Mouse (Mus musculus) intestine, postnatal 0 days (tissue): Measurements from ENCODE around the gene Lpcat1. TPM values are rescaled to one million over a fixed set of nuclear protein-coding genes. Genes with fewer than 3 reads are reported as not detected.

Source experiments
- ATAC-seq: fragments of 200-750 bp; cut with Nextera tagmentation; 2 replicates; pipeline ENCODE4 v1.8.0; 2017; ENCODE audit warnings: mild to moderate bottlenecking, moderate TSS enrichment, moderate library complexity
- H3K27ac ChIP-seq: fragments of 300-500 bp; sonication (generic); 2 replicates; pipeline ENCODE4 v1.5.1; 2014; ENCODE audit warnings: mild to moderate bottlenecking, low read depth, low read length, moderate library complexity
- H3K27me3 ChIP-seq: fragments of 300-500 bp; sonication (generic); replicated peaks from 2 replicates; pipeline ENCODE4 v1.6.1; 2014; ENCODE audit warnings: low read length, mixed read lengths; ENCODE audit not compliant: control insufficient read depth, insufficient read depth
- H3K36me3 ChIP-seq: fragments of 300-500 bp; sonication (generic); 2 replicates; pipeline ENCODE4 v1.6.1; 2014; ENCODE audit warnings: mild to moderate bottlenecking, moderate library complexity; ENCODE audit not compliant: control insufficient read depth, insufficient read depth
- H3K4me1 ChIP-seq: fragments of 300-500 bp; sonication (generic); replicated peaks from 2 replicates; pipeline ENCODE4 v1.6.1; 2014; ENCODE audit warnings: antibody characterized with exemption, low read length, mixed read lengths; ENCODE audit not compliant: control insufficient read depth, insufficient read depth
- H3K4me2 ChIP-seq: fragments of 300-500 bp; sonication (generic); replicated peaks from 2 replicates; pipeline ENCODE4 v1.6.1; 2014; ENCODE audit warnings: low read depth, mild to moderate bottlenecking, moderate library complexity
- H3K4me3 ChIP-seq: fragments of 300-500 bp; sonication (generic); 2 replicates; pipeline ENCODE4 v1.5.1; 2014; ENCODE audit warnings: low read depth, low read length
- H3K9ac ChIP-seq: fragments of 300-500 bp; sonication (generic); 2 replicates; pipeline ENCODE4 v1.6.1; 2014; ENCODE audit warnings: mild to moderate bottlenecking, low read depth, low read length
- H3K9me3 ChIP-seq: fragments of 300-500 bp; sonication (generic); 2 replicates; pipeline ENCODE4 v1.6.1; 2016; ENCODE audit warnings: mixed run types; ENCODE audit not compliant: control insufficient read depth
- CTCF ChIP-seq: sonication (generic); IDR thresholded peaks from 2 replicates; pipeline ENCODE4 v1.5.1; 2016; ENCODE audit warnings: low read depth, mild to moderate bottlenecking, control low read depth, antibody characterized with exemption, moderate library complexity
- WGBS: fragments of 180-500 bp; shearing (Covaris S2); extraction: QIAGEN DNeasy Blood & Tissue Kit; methylation state at CpG from one replicate; pipeline ENCODE4 v1.1.7; 2014; 5-methylcytosine and 5-hydroxymethylcytosine counted together
- polyA plus RNA-seq: library from polyadenylated mRNA; unstranded; fragments of >200 nt; fragmentation: Nextera tagmentation; extraction: Ambion mirVana; gene quantifications from 2 replicates; pipeline ENCODE4 v1.2.1, GENCODE M21; 2015

Gene Lpcat1
- polyA plus RNA-seq, 1 experiment from 2014 or later, result 8.2 TPM

DNA sequence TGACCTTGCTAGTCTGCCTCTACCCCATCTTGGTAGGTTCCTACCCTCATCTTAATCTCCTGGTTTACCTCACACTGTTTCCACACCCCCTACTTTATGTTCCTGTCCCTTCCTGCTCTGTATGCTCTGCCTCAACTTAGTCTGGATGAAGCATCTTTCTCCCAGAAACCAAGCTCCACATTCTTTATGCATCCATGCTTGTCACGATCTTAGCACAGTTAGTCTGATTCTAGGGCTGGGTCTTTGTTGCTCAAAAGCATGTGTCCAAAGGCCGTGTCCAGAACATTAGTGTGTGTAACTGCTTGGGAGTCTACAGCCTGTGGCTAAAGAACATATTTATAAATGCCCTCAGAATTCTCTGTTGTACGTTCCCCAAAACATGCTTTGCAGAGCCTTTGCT lies 1.8 kb downstream of the Lpcat1 start:
- Histone ChIP-seq H3K27me3 (no peaks in the 10 kb centered on the region), H3K9ac (no peak overlapping the region), H3K9me3 (no peaks in the 10 kb centered on the region), H3K4me3 (no peak overlapping the region), H3K36me3 (no peaks in the 10 kb centered on the region), H3K4me1 (no peaks in the 10 kb centered on the region; the same call in 1 of the 2 replicates), H3K4me2 (no peak overlapping the region), H3K27ac (no peak overlapping the region)
- ATAC-seq, result no peak
- no peak for TF ChIP-seq CTCF
- 71% methylated on average over 3 of the region's 3 CpGs for WGBS

DNA sequence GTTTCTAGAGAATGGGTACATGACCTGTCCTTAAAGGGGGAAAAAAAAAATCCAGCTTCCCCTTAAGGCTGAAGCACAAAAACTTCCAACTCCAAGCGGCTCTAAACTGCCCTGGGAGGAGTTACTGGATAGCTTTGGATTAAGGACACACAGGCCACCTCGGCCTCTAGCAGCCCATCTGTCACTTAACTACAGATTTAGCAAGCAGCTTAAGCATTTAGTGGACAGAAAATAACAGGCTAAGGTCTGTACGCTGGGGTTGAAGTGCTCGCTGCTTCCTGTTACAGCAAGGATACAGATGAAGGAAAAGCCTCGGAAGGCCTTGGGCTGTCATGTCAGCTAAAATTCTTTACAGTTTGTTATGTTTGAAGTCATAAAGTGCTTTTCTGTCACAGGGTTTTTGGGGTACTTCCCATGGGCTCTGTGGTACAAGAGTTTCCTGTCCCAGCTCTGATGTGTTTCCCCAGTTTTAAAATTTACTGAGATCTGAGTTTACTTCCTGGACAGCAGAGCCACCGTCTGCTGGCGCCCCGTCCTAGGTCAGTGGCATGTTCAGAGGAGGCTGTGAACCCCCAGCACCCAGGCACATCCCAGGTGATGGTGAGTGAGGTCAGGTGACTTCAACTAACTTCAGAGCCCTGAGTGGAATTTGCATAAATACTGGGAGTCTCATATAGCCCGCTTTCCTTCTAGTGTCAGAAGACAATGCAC lies 2.4 kb downstream of the Lpcat1 start:
- H3K27me3 ChIP-seq, result no peaks in the 10 kb centered on the region
- ATAC-seq, result no peak
- H3K4me3 ChIP-seq, result no peak overlapping the region
- no peaks in the 10 kb centered on the region; the same call in 1 of the 2 replicates for H3K4me1 ChIP-seq
- H3K36me3 ChIP-seq, result no peaks in the 10 kb centered on the region
- no peak overlapping the region for H3K27ac ChIP-seq
- H3K4me2 ChIP-seq, result no peak overlapping the region
- WGBS, result 67% methylated on average over 9 of the region's 9 CpGs
- H3K9me3 ChIP-seq, result no peaks in the 10 kb centered on the region
- no peak for TF ChIP-seq CTCF
- H3K9ac ChIP-seq, result no peak overlapping the region

DNA sequence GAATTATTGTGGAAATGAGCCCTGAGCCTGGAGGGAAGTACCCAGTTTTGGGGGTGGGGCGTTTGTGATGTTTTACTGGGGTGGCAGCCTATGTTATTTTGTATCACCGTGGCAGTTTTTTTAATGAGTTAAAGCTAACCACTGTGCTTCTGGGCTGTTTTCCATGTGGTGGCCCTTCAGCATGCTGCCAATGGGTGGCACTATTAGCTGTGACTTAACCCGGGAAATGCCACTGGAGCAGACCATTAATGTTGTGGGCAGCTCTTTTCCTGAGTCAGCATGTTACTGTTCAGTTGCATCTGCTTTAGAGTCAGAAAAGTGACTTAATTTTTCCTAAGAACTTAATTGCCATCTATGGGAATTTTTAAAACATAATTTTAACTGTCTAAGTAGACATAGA lies 5.5 kb downstream of the Lpcat1 start:
- 80% methylated on average over 3 of the region's 3 CpGs for WGBS
- Histone ChIP-seq H3K4me1 (no peaks in the 10 kb centered on the region; the same call in 1 of the 2 replicates), H3K9ac (no peak overlapping the region), H3K4me2 (no peak overlapping the region), H3K27ac (no peak overlapping the region), H3K4me3 (no peak overlapping the region), H3K27me3 (no peaks in the 10 kb centered on the region), H3K9me3 (no peaks in the 10 kb centered on the region), H3K36me3 (no peaks in the 10 kb centered on the region)
- no peak for TF ChIP-seq CTCF
- no peak for ATAC-seq

DNA sequence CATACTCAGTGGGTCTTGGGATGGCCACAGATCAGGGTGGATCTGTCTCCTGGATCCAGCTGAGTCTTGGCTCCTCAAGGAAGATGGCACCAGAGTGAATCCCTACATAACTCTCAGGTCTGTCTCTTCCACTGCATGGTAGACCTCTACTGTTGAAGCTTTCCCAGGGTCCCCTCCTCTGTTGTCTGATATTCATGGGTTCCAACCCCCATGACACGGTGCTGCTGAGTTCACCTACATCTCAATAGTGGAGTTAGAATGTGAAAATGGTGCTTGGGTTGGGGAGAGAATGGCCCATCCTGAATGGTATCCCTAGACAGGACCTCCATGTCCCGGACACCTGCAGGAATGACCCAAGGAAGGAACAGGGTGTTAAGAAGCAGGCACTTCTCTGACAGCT lies 6.7 kb downstream of the Lpcat1 start:
- Histone ChIP-seq H3K9me3 (no peaks in the 10 kb centered on the region), H3K4me3 (no peak overlapping the region), H3K4me2 (no peak overlapping the region), H3K4me1 (no peaks in the 10 kb centered on the region), H3K9ac (no peak overlapping the region), H3K27me3 (no peaks in the 10 kb centered on the region), H3K27ac (no peak overlapping the region), H3K36me3 (no peaks in the 10 kb centered on the region)
- no peak for ATAC-seq
- 91% methylated on average over 2 of the region's 2 CpGs for WGBS
- TF ChIP-seq CTCF, result no peak

DNA sequence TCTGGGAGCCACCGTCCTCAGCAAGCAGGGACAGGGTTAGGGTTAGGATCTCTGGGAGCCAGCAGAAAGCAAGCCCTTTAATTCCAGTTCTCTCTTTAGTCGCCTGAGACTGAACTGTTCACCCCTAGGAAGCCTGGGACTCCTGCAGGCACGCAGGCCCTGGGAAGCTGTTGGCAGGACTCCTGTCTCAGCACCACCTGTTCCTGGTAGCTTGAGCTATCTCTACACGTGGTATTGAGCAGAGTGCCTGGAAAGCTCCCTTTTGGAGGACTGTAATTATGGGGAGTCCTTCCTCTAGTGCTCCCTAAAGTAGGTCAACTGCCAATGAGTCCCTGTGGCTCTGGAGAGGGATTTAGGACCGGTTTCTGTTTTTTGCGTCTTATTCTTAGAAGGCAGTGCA lies 7.2 kb downstream of the Lpcat1 start:
- no peaks in the 10 kb centered on the region for H3K27me3 ChIP-seq
- no peak overlapping the region for H3K9ac ChIP-seq
- no peaks in the 10 kb centered on the region for H3K4me1 ChIP-seq
- H3K27ac ChIP-seq, result no peak overlapping the region
- no peak overlapping the region for H3K4me3 ChIP-seq
- no peaks in the 10 kb centered on the region for H3K9me3 ChIP-seq
- WGBS, result 82% methylated on average over 6 of the region's 6 CpGs
- ATAC-seq, result no peak
- TF ChIP-seq CTCF, result no peak
- no peak overlapping the region for H3K4me2 ChIP-seq
- H3K36me3 ChIP-seq, result no peaks in the 10 kb centered on the region

DNA sequence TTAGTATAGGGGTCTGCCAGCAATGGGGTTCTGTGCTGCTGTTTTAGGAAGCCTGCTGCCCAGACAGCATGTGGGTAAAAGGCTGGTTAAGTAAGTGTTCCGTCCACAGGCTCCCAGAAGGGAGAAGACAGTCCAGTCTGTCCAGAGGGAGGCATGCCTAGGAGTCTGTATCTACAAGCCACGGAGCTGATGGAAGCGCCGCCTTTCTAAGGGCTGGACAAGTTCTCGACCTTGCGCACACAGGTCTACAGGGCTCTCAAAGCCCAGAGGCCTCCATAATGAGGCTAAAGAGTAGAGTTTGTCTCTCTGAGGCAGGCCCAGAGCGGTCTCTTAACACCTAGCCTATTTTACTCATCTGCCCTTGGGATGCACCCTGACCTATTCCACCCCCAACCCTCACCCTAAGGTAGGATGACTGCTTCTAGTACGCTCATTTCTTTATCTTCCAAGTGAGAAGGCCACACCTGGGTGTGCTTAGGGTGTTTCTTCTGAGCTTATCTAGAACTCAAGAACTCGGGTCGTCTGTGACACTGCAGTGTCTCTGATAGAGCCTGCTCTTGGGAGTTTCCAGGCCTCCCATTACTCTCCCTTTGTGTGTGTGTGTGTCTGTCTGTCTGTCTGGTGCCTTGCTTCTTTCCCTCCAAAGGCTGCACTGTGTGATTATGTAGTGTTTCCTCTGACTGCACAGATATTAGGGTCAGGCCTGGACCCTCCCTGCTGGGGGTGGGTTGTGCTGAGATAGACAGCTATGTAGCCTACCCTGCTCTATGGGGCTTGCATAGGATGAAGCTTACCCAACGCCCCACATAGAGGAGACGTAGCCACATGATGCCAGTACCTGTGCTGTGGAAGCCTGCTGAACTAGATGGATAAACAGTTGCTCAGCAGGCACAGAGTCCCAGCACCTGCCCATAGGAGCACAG lies 8.3 kb downstream of the Lpcat1 start:
- H3K36me3 ChIP-seq, result no peaks in the 10 kb centered on the region
- no peaks in the 10 kb centered on the region for H3K27me3 ChIP-seq
- no peak overlapping the region for H3K27ac ChIP-seq
- H3K4me1 ChIP-seq, result no peaks in the 10 kb centered on the region
- TF ChIP-seq CTCF, result no peak
- H3K4me2 ChIP-seq, result no peak overlapping the region
- no peaks in the 10 kb centered on the region for H3K9me3 ChIP-seq
- H3K9ac ChIP-seq, result no peak overlapping the region
- 80% methylated on average over 12 of the region's 12 CpGs for WGBS
- no peak overlapping the region for H3K4me3 ChIP-seq
- ATAC-seq, result no peak
